Mouse (Mus musculus): Measurements from ENCODE around the gene Btrc. TPM values are rescaled to one million over a fixed set of nuclear protein-coding genes. Genes with fewer than 3 reads are reported as not detected.
"Not testable (repeated sequence)": the region's sequence is repeated elsewhere in the genome, so short reads cannot be mapped to it uniquely, and the experiment has no call there.

Btrc gene
- polyA plus RNA-seq, 1 experiment, result 11.9 TPM

DNA sequence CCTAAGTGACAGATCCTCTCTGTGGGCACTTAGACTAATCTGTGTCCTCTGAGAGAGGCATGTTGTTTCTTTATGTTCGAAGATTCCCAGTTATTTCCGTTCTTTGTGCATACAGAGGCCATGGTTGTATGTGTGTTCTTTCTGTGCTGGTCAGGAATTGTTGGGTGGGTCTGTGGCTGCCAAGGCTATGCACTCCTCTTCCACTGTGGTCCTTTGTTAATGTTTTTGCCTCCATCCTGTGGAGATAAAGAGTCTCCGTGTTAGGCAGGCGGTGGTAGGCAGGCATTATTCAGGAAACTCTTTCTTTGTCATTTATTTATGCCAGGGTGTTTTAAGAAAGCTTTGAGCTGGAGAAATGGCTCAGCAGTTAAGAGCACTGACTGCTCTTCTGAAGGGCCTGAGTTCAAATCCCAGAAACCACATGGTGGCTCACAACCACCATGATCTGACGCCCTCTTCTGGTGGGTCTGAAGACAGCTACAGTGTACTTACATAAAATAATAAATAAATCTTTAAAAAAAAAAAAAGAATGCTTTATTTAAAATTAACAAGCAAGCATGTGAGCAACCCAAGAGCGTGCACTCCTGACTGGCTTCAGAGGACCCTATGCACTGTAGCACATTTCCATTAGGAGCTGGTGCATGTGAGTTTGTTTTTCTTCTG, 67.6 kb downstream of the Btrc start:
- Histone ChIP-seq H3K79me3 (ENCODE audit: low read depth) (no peaks in the 10 kb centered on the region), H3K4me3 (ENCODE audit: insufficient read depth, poor library complexity, severe bottlenecking) (no peak overlapping the region), H3K36me3 (ENCODE audit: control insufficient read depth, insufficient read depth) (no peaks in the 10 kb centered on the region), H3ac (ENCODE audit: control insufficient read depth, insufficient read length, low read depth) (no peak overlapping the region), H3K79me2 (ENCODE audit: control insufficient read depth, insufficient read depth) (no peaks in the 10 kb centered on the region), H3K27me3 (ENCODE audit: control insufficient read depth, insufficient read depth, insufficient read length) (no peaks in the 10 kb centered on the region)
- TF ChIP-seq USF1 (IDR thresholded peaks at IDR 0.05; ENCODE audit: low read depth) (no peak), MAX (IDR thresholded peaks at IDR 0.05) (no peak), CEBPB (IDR thresholded peaks at IDR 0.05; ENCODE audit: low read depth) (no peak), MYOD1 (IDR thresholded peaks at IDR 0.05; ENCODE audit: control insufficient read depth, insufficient read length, low read depth) (no peak)

DNA sequence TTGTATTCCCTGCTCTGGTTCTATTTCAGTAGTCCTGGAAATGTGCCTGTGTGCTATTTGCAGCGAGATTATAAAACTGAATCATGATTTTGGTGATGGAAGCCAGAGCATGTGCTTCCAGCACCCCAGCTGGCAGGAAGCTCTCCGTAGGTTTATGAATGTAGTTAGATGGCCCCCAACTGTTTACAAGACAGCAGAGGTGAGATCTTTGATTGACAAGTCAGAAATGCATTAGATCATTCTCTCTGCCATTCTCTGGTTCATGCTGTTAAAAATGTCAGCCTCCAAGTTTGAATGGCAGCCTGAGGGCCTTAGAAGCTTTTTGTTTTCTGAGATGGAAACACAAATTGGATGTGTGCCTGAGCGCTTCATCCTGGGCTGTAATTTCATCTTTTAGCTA, 68.8 kb downstream of the Btrc start:
- TF ChIP-seq MYOG (IDR thresholded peaks at IDR 0.05; ENCODE audit: control insufficient read depth, extremely low read depth, insufficient read length), result no peak
- TF ChIP-seq CEBPB (IDR thresholded peaks at IDR 0.05; ENCODE audit: low read depth), result no peak
- no peak for TF ChIP-seq CTCF (IDR thresholded peaks at IDR 0.05; ENCODE audit: control insufficient read depth, insufficient read depth, insufficient read length)
- no peak for TF ChIP-seq FOSL1 (IDR thresholded peaks at IDR 0.05; ENCODE audit: insufficient read depth, low read length, poor library complexity, severe bottlenecking)
- no peak for TF ChIP-seq MYOD1 (IDR thresholded peaks at IDR 0.05; ENCODE audit: control insufficient read depth, insufficient read length, low read depth)
- TF ChIP-seq USF1 (IDR thresholded peaks at IDR 0.05; ENCODE audit: low read depth), result no peak
- no peak for TF ChIP-seq MAX (IDR thresholded peaks at IDR 0.05)
- Histone ChIP-seq H3K79me3 (ENCODE audit: low read depth) (no peaks in the 10 kb centered on the region), H3K27me3 (ENCODE audit: control insufficient read depth, insufficient read depth, insufficient read length) (no peaks in the 10 kb centered on the region), H3K79me2 (ENCODE audit: control insufficient read depth, insufficient read depth) (no peaks in the 10 kb centered on the region), H3ac (ENCODE audit: control insufficient read depth, insufficient read length, low read depth) (no peak overlapping the region), H3K4me3 (ENCODE audit: insufficient read depth, poor library complexity, severe bottlenecking) (no peak overlapping the region), H3K36me3 (ENCODE audit: control insufficient read depth, insufficient read depth) (no peaks in the 10 kb centered on the region)

DNA sequence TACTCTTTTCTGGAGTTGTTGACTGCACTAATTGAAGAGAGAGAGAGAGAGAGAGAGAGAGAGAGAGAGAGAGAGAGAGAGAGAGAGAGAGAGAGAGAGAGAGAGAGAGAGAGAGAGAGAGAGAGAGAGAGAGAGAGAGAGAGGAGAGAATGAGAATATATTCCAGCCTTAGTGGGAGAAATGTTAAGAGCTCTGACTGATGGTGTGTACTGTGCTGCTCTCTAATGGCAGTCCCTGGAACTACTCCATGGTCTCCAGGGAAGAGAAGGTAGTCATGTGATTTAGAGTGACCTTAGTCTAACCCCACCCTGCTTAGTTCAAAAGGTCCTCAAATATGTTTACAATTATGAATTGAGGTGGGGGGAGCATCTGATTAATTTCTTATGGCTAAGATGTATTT, 72.5 kb downstream of the Btrc start:
- H3K79me2 ChIP-seq (ENCODE audit: control insufficient read depth, insufficient read depth); H3K79me3 ChIP-seq (ENCODE audit: low read depth); H3ac ChIP-seq (ENCODE audit: control insufficient read depth, insufficient read length, low read depth); H3K27me3 ChIP-seq (ENCODE audit: control insufficient read depth, insufficient read depth, insufficient read length); H3K36me3 ChIP-seq (ENCODE audit: control insufficient read depth, insufficient read depth); H3K4me3 ChIP-seq (ENCODE audit: insufficient read depth, poor library complexity, severe bottlenecking): not testable (repeated sequence)
- TF ChIP-seq USF1 (IDR thresholded peaks at IDR 0.05; ENCODE audit: low read depth), result peak; percentile 60
- TF ChIP-seq CTCF (IDR thresholded peaks at IDR 0.05; ENCODE audit: control insufficient read depth, insufficient read depth, insufficient read length), result peak; percentile 17

DNA sequence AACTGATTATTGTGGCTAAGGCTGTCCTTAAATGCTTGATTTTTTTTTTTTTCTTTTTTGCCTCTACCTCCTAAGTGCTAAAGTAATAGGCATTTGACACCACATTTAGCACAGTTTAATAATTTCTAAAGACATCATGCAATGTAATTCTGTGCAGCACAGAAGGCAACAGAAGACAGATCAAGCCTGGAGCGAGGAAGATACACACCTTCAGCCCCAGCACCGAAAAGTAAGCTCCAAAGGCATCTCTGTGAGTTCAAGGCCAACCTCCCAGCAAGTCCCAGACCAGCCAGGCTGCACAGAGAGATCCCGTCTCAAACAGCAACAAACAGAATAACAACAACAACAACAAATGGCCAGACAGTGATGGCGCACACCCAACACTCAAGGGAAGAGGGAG, 73.6 kb downstream of the Btrc start:
- Histone ChIP-seq H3K79me3 (ENCODE audit: low read depth) (no peaks in the 10 kb centered on the region), H3K36me3 (ENCODE audit: control insufficient read depth, insufficient read depth) (no peaks in the 10 kb centered on the region), H3K4me3 (ENCODE audit: insufficient read depth, poor library complexity, severe bottlenecking) (no peak overlapping the region), H3K27me3 (ENCODE audit: control insufficient read depth, insufficient read depth, insufficient read length) (no peaks in the 10 kb centered on the region), H3K79me2 (ENCODE audit: control insufficient read depth, insufficient read depth) (no peaks in the 10 kb centered on the region), H3ac (ENCODE audit: control insufficient read depth, insufficient read length, low read depth) (no peak overlapping the region)
- TF ChIP-seq MYOG (IDR thresholded peaks at IDR 0.05; ENCODE audit: control insufficient read depth, extremely low read depth, insufficient read length) (no peak), CTCF (IDR thresholded peaks at IDR 0.05; ENCODE audit: control insufficient read depth, insufficient read depth, insufficient read length) (no peak), CEBPB (IDR thresholded peaks at IDR 0.05; ENCODE audit: low read depth) (no peak), USF1 (IDR thresholded peaks at IDR 0.05; ENCODE audit: low read depth) (no peak), MYOD1 (IDR thresholded peaks at IDR 0.05; ENCODE audit: control insufficient read depth, insufficient read length, low read depth) (no peak)

DNA sequence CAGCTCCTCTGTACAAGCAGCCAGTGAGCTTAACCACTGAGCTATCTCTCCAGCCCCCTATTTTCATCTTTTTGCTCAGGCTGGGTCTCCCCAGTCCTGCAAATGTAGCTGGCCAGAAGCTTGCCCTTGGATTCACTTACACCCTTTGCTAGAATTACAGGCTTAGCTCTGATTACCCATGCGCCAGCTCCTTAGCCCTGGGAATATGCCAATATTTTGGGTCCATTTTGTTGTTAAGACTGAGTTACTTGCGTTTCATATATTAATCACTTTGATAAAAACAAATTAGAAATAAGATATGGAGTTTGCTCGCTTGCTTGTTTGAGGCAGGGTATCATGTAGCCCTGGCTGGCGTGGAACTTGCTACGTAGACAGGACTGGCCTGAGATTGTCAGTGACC, 74.7 kb downstream of the Btrc start:
- H3K79me2 ChIP-seq (ENCODE audit: control insufficient read depth, insufficient read depth), result no peaks in the 10 kb centered on the region
- TF ChIP-seq USF1 (IDR thresholded peaks at IDR 0.05; ENCODE audit: low read depth) (no peak), FOSL1 (IDR thresholded peaks at IDR 0.05; ENCODE audit: insufficient read depth, low read length, poor library complexity, severe bottlenecking) (no peak), MYOD1 (IDR thresholded peaks at IDR 0.05; ENCODE audit: control insufficient read depth, insufficient read length, low read depth) (no peak), MAX (IDR thresholded peaks at IDR 0.05) (no peak)

DNA sequence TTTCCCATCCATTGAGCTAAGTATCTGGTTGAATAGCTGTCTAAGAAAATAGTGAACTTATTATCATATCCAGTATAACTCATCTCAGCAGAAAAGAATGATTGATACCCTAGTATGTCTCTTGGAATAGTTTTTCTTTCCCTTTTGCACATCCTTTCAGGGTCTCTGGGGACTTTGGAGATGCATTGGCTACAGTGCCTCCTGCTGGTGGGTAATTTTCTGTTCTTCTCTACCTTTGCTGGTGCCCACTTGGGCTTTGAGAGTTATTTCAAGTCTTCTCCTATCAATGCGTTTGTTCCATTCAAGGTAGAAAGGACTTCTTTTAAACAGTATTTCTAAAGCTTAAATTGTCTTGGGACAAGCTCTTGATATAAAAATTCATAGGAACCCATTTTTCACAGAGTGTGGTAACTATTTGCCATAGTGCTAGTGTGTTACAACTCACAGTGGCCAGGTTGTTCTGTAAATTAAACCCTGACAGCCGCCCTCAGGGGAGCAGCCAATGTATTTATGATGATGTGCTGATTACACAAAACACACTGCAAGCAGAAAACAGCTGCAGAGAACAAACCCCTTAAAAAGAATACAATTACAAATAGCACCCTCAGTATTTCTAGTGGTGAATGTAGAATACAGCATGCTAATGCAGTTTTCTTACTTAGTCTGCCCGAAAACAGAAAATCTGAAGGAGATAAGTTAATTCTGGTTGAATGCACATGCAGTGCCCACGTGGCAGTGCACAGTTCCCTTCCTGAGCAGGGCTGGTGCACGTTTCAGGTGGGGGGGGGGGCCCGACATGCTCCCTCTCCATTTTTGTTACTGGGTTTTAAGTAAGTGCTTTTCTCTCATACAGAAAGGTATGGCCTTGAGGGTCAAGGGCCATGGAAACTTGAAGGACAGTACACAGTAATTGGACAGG, 75.7 kb downstream of the Btrc start:
- Histone ChIP-seq H3K79me2 (ENCODE audit: control insufficient read depth, insufficient read depth) (no peaks in the 10 kb centered on the region), H3K4me3 (ENCODE audit: insufficient read depth, poor library complexity, severe bottlenecking) (no peak overlapping the region), H3K27me3 (ENCODE audit: control insufficient read depth, insufficient read depth, insufficient read length) (no peaks in the 10 kb centered on the region), H3ac (ENCODE audit: control insufficient read depth, insufficient read length, low read depth) (no peak overlapping the region), H3K79me3 (ENCODE audit: low read depth) (no peaks in the 10 kb centered on the region), H3K36me3 (ENCODE audit: control insufficient read depth, insufficient read depth) (no peaks in the 10 kb centered on the region)
- TF ChIP-seq MYOD1 (IDR thresholded peaks at IDR 0.05; ENCODE audit: control insufficient read depth, insufficient read length, low read depth), result no peak
- no peak for TF ChIP-seq MYOG (IDR thresholded peaks at IDR 0.05; ENCODE audit: control insufficient read depth, extremely low read depth, insufficient read length)
- TF ChIP-seq CTCF (IDR thresholded peaks at IDR 0.05; ENCODE audit: control insufficient read depth, insufficient read depth, insufficient read length), result no peak
- no peak for TF ChIP-seq FOSL1 (IDR thresholded peaks at IDR 0.05; ENCODE audit: insufficient read depth, low read length, poor library complexity, severe bottlenecking)

More for the DNA sequence above, 74.7 kb downstream of the Btrc start:
- H3K79me3 ChIP-seq (ENCODE audit: low read depth), result no peaks in the 10 kb centered on the region
- no peaks in the 10 kb centered on the region for H3K27me3 ChIP-seq (ENCODE audit: control insufficient read depth, insufficient read depth, insufficient read length)
- no peak overlapping the region for H3K4me3 ChIP-seq (ENCODE audit: insufficient read depth, poor library complexity, severe bottlenecking)
- H3K36me3 ChIP-seq (ENCODE audit: control insufficient read depth, insufficient read depth), result no peaks in the 10 kb centered on the region
- no peak overlapping the region for H3ac ChIP-seq (ENCODE audit: control insufficient read depth, insufficient read length, low read depth)

Measured in C2C12 (cell line).